Mouse (Mus musculus) common myeloid progenitor, adult 5-6 weeks (primary cell): ENCODE measurements at regions not wholly inside any gene's neighbourhood (a gene's known extent, or its start where the extent isn't known, plus 50 kb on each side); places are given as distances from the start of the nearest gene placed in this dataset.

Experiments
- ATAC-seq: replicated peaks from 2 replicates; pipeline ENCODE4 v1.8.0; 2016; ENCODE audit warnings: low read depth, mild to moderate bottlenecking, moderate TSS enrichment, inconsistent platforms; ENCODE audit not compliant: poor library complexity, severe bottlenecking

- ATAC-seq: no peak
Observed at GRCm38 (mm10) chr7:114912109-114912508, 168.6 kb downstream of the Insc start.

GRCm38 (mm10) chr7:114922155-114922554 is 178.7 kb downstream of the Insc start:
- peak; percentile 90 for ATAC-seq

GRCm38 (mm10) chr7:114933861-114934260 is 190.4 kb downstream of the Insc start:
- no peak for ATAC-seq

- ATAC-seq: peak; percentile 76
Observed at GRCm38 (mm10) chr7:114950759-114951158, 207.3 kb downstream of the Insc start.

GRCm38 (mm10) chr7:114963206-114963605 is 219.7 kb downstream of the Insc start:
- ATAC-seq: no peak

GRCm38 (mm10) chr7:114965923-114966322 is 222.4 kb downstream of the Insc start:
- ATAC-seq: no peak

- no peak for ATAC-seq
Observed at GRCm38 (mm10) chr7:114986481-114986880, 243.0 kb downstream of the Insc start.

GRCm38 (mm10) chr7:114991255-114991654 is 247.8 kb downstream of the Insc start:
- ATAC-seq: no peak

- no peak for ATAC-seq
Observed at GRCm38 (mm10) chr7:114992440-114992839, 248.9 kb downstream of the Insc start.

GRCm38 (mm10) chr7:115000796-115001524 is 257.5 kb downstream of the Insc start:
- peak; percentile 84 for ATAC-seq

GRCm38 (mm10) chr7:115014253-115014998 is 270.9 kb downstream of the Insc start:
- ATAC-seq: no peak

- ATAC-seq: no peak
Observed at GRCm38 (mm10) chr7:115019369-115019958, 276.0 kb downstream of the Insc start.

- ATAC-seq: 0 out of 2 replicates have a peak, but pooled peaks have one; percentile 47
Observed at GRCm38 (mm10) chr7:115020023-115020422, 276.5 kb downstream of the Insc start.

GRCm38 (mm10) chr7:115025803-115026202 is 282.3 kb downstream of the Insc start:
- peak; percentile 42; the same call in 1 of the 2 replicates for ATAC-seq

GRCm38 (mm10) chr7:115027685-115028084 is 284.2 kb downstream of the Insc start:
- no peak for ATAC-seq

- peak; percentile 83; the same call in 1 of the 2 replicates for ATAC-seq
Observed at GRCm38 (mm10) chr7:115033987-115034386, 290.5 kb downstream of the Insc start.

GRCm38 (mm10) chr7:115055527-115055926 is 312.0 kb downstream of the Insc start:
- no peak for ATAC-seq

GRCm38 (mm10) chr7:115056992-115057645 is 313.6 kb downstream of the Insc start:
- no peak for ATAC-seq

- ATAC-seq: no peak
Observed at GRCm38 (mm10) chr7:115057736-115058135, 314.2 kb downstream of the Insc start.

GRCm38 (mm10) chr7:115060171-115060570 is 316.7 kb downstream of the Insc start:
- no peak for ATAC-seq
